Mouse (Mus musculus) layer of hippocampus, postnatal 36 days (tissue): ENCODE results near the gene Scamp3. TPM values are rescaled to one million over a fixed set of nuclear protein-coding genes. Genes with fewer than 3 reads are reported as not detected.
A peak's percentile ranks its signal among the peaks of the same experiment; 100 is the strongest.
"Not testable (repeated sequence)": the region's sequence is repeated elsewhere in the genome, so short reads cannot be mapped to it uniquely, and the experiment has no call there.

Experiments used
- DNase-seq, 2 experiments: peaks; one replicate each; pipeline ENCODE4 v3.0.0; 2022
- total RNA-seq, 2 experiments: library from RNA; stranded (reverse); gene quantifications; 2 replicates each; pipeline ENCODE4 v1.2.3; 2021

The Scamp3 gene
- total RNA-seq, result 10 to 100 TPM; 66.8 to 71.9 TPM

GRCm38 (mm10) chr3:89177242-89178106 is at the start of gene Scamp3:
Gene Scamp3, plus strand, starts transcription at chr3:89177473.
- peak; percentile 81 to 84 for DNase-seq

- no peak for DNase-seq
These were observed 47.4 kb upstream of the Scamp3 start for GRCm38 (mm10) chr3:89129908-89130307.

- DNase-seq, result peak; percentile 17 to 21
These were observed 45.5 kb upstream of the Scamp3 start for GRCm38 (mm10) chr3:89131816-89132215.

GRCm38 (mm10) chr3:89132285-89133062 is 44.8 kb upstream of the Scamp3 start:
- peak; percentile 35 to 44 for DNase-seq

- DNase-seq, result no peak
These were observed 44.2 kb upstream of the Scamp3 start for GRCm38 (mm10) chr3:89133063-89133450.

- no peak for DNase-seq
These were observed 43.5 kb upstream of the Scamp3 start for GRCm38 (mm10) chr3:89133752-89134151.

- no peak for DNase-seq
These were observed 41.3 kb upstream of the Scamp3 start, which contains the start of gene Pklr for GRCm38 (mm10) chr3:89135958-89136357. Gene Pklr, plus strand, starts transcription at chr3:89136142.

- no peak for DNase-seq
These were observed 40.9 kb upstream of the Scamp3 start for GRCm38 (mm10) chr3:89136365-89136764.

GRCm38 (mm10) chr3:89144821-89145220 is 32.5 kb upstream of the Scamp3 start:
- DNase-seq, result no peak

GRCm38 (mm10) chr3:89145566-89145965 is 31.7 kb upstream of the Scamp3 start:
- DNase-seq, result no peak

- no peak for DNase-seq
These were observed 29.9 kb upstream of the Scamp3 start for GRCm38 (mm10) chr3:89147101-89147978.

- no peak for DNase-seq
These were observed 29.3 kb upstream of the Scamp3 start for GRCm38 (mm10) chr3:89147979-89148311.

- no peak for DNase-seq
These were observed 28.7 kb upstream of the Scamp3 start for GRCm38 (mm10) chr3:89148567-89148966.

- no peak for DNase-seq
These were observed 25.0 kb upstream of the Scamp3 start for GRCm38 (mm10) chr3:89152084-89152835.

- no peak for DNase-seq
These were observed 20.3 kb upstream of the Scamp3 start for GRCm38 (mm10) chr3:89156951-89157350.

GRCm38 (mm10) chr3:89158651-89159050 is 18.6 kb upstream of the Scamp3 start:
- no peak for DNase-seq

- DNase-seq, result no peak
These were observed 18.1 kb upstream of the Scamp3 start for GRCm38 (mm10) chr3:89159211-89159610.

- DNase-seq, result peak in 1 of 2 experiments; percentile 38
These were observed 17.5 kb upstream of the Scamp3 start, which contains the start of gene Hcn3 for GRCm38 (mm10) chr3:89159616-89160344. Gene Hcn3, minus strand, starts transcription at chr3:89160196.

GRCm38 (mm10) chr3:89161207-89161606 is 16.1 kb upstream of the Scamp3 start:
- DNase-seq, result not testable (repeated sequence)

GRCm38 (mm10) chr3:89161786-89162185 is 15.5 kb upstream of the Scamp3 start:
- DNase-seq, result no peak

GRCm38 (mm10) chr3:89163123-89163522 is 14.2 kb upstream of the Scamp3 start:
- DNase-seq, result no peak
